Mouse (Mus musculus): ENCODE data around the gene Sptssa. TPM values are rescaled to one million over a fixed set of nuclear protein-coding genes. Genes with fewer than 3 reads are reported as not detected.

The Sptssa gene
- total and polyA plus RNA-seq, 2 experiments from 2014 or later, result 63.0 to 206 TPM

DNA sequence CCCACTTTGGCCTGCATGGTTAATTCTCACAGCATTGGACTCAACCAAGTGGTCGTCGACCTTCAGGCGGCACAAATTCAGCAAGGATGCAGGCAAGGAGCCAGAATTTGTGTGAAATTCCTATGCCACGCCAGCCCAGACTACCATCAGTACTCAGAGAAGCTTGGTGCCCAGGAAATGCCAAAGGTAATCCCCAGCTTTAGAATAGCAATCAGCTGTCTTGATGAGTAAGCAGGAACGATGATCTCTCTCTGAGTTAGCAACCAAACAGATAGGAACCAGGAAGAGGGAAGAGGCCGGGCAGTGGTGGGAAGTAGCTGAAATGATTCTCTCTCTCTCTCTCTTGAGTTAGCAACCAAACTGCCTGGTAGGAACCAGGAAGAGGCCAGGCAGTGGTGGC lies 16.1 kb downstream of the Sptssa start:
- no peaks in the 10 kb centered on the region for H3K4me1 ChIP-seq (ENCODE audit: insufficient read depth, low read length)
- no peaks in the 10 kb centered on the region for H3K36me3 ChIP-seq (ENCODE audit: insufficient read depth, low read length)
- WGBS, result 87% methylated on average over 6 of the region's 6 CpGs
- H3K9me3 ChIP-seq (ENCODE audit: low read length), result no peaks in the 10 kb centered on the region
- H3K9ac ChIP-seq (replicated peaks; ENCODE audit: low read length, poor library complexity, severe bottlenecking), result no peak overlapping the region
- H3K27me3 ChIP-seq (ENCODE audit: insufficient read depth, low read length), result no peaks in the 10 kb centered on the region
- no peak for TF ChIP-seq CTCF (IDR thresholded peaks at IDR 0.05)
- DNase-seq (ENCODE audit: low spot score), result no peak
- no peak overlapping the region for H3K27ac ChIP-seq (ENCODE audit: low read depth, low read length)
- H3K4me2 ChIP-seq (ENCODE audit: low read depth, low read length, poor library complexity, severe bottlenecking), result no peak overlapping the region
- no peak overlapping the region for H3K4me3 ChIP-seq (ENCODE audit: low read depth, low read length)
- ATAC-seq (ENCODE audit: low FRiP score), result no peak

DNA sequence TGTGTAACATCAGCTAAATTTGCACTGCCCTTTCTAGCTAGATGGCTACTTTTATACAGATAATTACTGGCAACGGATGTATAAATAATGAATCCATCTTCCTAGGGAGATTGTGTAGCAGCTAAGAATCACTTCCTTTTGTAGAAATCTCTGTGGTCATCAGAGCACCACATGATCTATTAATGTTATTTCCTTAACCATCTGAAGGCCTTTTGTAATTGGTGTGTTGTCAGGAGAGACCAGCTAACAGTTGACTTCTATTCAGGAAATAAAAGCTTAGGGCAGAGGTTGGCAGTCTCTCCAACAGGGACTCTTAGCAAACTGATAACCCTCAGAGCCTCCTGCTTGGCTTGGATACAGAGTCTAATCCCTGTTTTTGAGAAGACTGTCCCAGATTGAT lies 19.3 kb downstream of the Sptssa start:
- Histone ChIP-seq H3K36me3 (ENCODE audit: insufficient read depth, low read length) (no peaks in the 10 kb centered on the region), H3K4me3 (ENCODE audit: low read depth, low read length) (no peak overlapping the region), H3K27ac (ENCODE audit: low read depth, low read length) (no peak overlapping the region), H3K9me3 (ENCODE audit: low read length) (no peaks in the 10 kb centered on the region), H3K27me3 (ENCODE audit: insufficient read depth, low read length) (no peaks in the 10 kb centered on the region), H3K9ac (replicated peaks; ENCODE audit: low read length, poor library complexity, severe bottlenecking) (no peak overlapping the region), H3K4me2 (ENCODE audit: low read depth, low read length, poor library complexity, severe bottlenecking) (no peak overlapping the region), H3K4me1 (ENCODE audit: insufficient read depth, low read length) (no peaks in the 10 kb centered on the region)
- DNase-seq (ENCODE audit: low spot score), result no peak
- WGBS, result 92% methylated on average over 1 of the region's 1 CpGs
- no peak for TF ChIP-seq CTCF (IDR thresholded peaks at IDR 0.05)
- ATAC-seq (ENCODE audit: low FRiP score), result no peak

DNA sequence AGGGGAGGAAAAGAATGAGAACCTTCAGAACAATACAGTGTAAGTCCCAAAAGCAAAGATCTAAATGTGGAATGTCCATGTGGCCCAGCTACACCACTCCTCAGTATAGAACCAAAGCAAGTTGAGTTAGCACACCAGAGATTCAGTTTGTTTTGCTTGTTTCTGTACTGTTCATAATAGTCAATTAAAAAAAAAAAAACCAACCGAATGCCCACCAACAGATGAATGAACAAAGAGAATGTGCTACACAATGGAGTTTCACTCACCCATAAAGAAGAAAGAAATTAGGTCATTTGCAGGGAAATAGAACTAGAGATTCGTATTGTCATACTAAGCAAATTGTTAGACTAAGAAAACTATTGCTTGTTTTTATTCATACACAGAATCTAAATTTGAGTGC lies 24.2 kb downstream of the Sptssa start:
- Histone ChIP-seq H3K27me3 (ENCODE audit: insufficient read depth, low read length) (no peaks in the 10 kb centered on the region), H3K9me3 (ENCODE audit: low read length) (no peaks in the 10 kb centered on the region), H3K36me3 (ENCODE audit: insufficient read depth, low read length) (no peaks in the 10 kb centered on the region), H3K27ac (ENCODE audit: low read depth, low read length) (no peak overlapping the region), H3K4me3 (ENCODE audit: low read depth, low read length) (no peak overlapping the region), H3K9ac (replicated peaks; ENCODE audit: low read length, poor library complexity, severe bottlenecking) (no peak overlapping the region), H3K4me1 (ENCODE audit: insufficient read depth, low read length) (no peaks in the 10 kb centered on the region), H3K4me2 (ENCODE audit: low read depth, low read length, poor library complexity, severe bottlenecking) (no peak overlapping the region)
- WGBS, result 79% methylated on average over 2 of the region's 2 CpGs
- DNase-seq (ENCODE audit: low spot score) (no peak), ATAC-seq (ENCODE audit: low FRiP score) (no peak)
- no peak for TF ChIP-seq CTCF (IDR thresholded peaks at IDR 0.05)

DNA sequence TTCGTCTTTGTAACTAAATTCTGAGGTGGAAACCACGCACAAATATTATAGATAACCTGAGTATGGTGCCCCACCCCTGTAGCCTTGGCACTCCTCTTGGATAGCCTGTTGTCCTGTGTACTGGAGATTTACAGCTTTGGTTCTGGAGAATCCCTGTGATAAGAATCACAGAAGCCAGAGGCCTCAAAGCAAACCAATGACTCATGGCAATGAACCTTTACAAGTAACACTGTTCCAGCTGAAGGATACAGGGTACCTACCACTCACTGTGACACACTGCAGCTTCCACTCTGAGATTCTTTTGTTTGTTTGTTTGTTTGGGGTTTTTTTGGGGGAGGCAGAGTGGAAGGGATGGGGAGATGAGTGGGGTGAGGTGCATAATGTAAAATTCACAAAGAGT lies 34.4 kb downstream of the Sptssa start:
- TF ChIP-seq CTCF (IDR thresholded peaks at IDR 0.05), result no peak
- 90% methylated on average over 2 of the region's 2 CpGs for WGBS
- Histone ChIP-seq H3K9me3 (ENCODE audit: low read length) (no peaks in the 10 kb centered on the region), H3K4me3 (ENCODE audit: low read depth, low read length) (no peak overlapping the region), H3K9ac (replicated peaks; ENCODE audit: low read length, poor library complexity, severe bottlenecking) (no peak overlapping the region), H3K27me3 (ENCODE audit: insufficient read depth, low read length) (no peaks in the 10 kb centered on the region), H3K4me1 (ENCODE audit: insufficient read depth, low read length) (no peaks in the 10 kb centered on the region), H3K27ac (ENCODE audit: low read depth, low read length) (no peak overlapping the region), H3K36me3 (ENCODE audit: insufficient read depth, low read length) (no peaks in the 10 kb centered on the region), H3K4me2 (ENCODE audit: low read depth, low read length, poor library complexity, severe bottlenecking) (no peak overlapping the region)
- ATAC-seq (ENCODE audit: low FRiP score), result no peak
- DNase-seq (ENCODE audit: low spot score), result no peak

DNA sequence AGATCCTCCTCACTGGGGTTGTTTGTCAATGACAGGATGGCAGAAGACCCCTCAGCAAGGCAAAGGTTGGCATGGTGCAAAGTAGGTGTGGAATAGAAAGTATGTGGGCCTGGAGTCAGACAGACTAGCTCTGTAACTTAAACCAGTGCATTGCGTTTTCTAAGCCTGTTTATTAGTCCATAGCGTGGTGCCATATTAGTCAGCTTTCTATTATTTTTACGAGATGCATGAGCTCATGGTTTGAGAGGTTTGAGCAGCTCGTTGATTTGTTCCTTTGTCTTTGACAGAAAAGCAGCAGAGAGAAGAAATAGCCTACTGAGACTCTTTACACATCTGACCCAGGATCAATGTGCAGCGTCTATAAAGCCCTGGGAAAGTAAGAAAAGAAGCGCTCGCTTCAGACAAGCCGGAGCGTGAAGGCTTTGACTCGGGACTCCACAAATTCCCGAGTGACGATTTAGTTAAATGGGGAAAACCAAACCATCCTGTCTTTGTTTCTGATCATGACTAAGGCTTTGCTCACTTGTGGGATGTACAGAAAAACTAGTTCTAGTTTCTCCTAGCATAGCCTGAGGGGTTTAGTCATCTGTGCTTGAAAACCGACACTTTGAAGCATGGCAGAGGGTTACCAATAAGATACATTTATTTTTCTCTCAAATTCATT lies 36.2 kb downstream of the Sptssa start:
- Histone ChIP-seq H3K27ac (ENCODE audit: low read depth, low read length) (no peak overlapping the region), H3K9me3 (ENCODE audit: low read length) (no peaks in the 10 kb centered on the region), H3K4me2 (ENCODE audit: low read depth, low read length, poor library complexity, severe bottlenecking) (no peak overlapping the region), H3K4me1 (ENCODE audit: insufficient read depth, low read length) (no peaks in the 10 kb centered on the region), H3K9ac (replicated peaks; ENCODE audit: low read length, poor library complexity, severe bottlenecking) (no peak overlapping the region), H3K27me3 (ENCODE audit: insufficient read depth, low read length) (no peaks in the 10 kb centered on the region), H3K4me3 (ENCODE audit: low read depth, low read length) (no peak overlapping the region), H3K36me3 (ENCODE audit: insufficient read depth, low read length) (no peaks in the 10 kb centered on the region)
- DNase-seq (ENCODE audit: low spot score) (no peak), ATAC-seq (ENCODE audit: low FRiP score) (no peak)
- WGBS, result 56% methylated on average over 13 of the region's 13 CpGs
- TF ChIP-seq CTCF (IDR thresholded peaks at IDR 0.05), result no peak

DNA sequence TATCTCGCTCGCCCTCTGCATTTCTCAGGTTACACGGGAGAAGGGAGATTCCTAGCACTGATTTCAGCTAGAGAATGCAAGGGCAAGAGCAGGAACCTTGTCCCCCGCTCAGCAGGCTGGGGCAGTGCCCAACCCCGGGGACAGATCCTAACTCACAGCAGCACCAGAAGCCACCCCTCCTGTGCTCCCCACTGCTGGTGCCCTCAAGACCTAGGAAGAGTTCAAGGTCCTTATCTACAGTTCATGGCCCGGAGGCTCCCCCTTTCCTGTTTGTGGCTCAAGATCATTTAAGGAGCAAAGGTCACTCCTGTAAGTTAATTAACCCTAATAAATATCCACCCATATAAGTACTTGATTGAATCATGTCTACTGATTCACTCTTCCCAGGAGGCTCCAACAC lies 47.4 kb downstream of the Sptssa start:
- no peak for DNase-seq (ENCODE audit: low spot score)
- no peak overlapping the region for H3K4me2 ChIP-seq (ENCODE audit: low read depth, low read length, poor library complexity, severe bottlenecking)
- no peaks in the 10 kb centered on the region for H3K36me3 ChIP-seq (ENCODE audit: insufficient read depth, low read length)
- ATAC-seq (ENCODE audit: low FRiP score), result no peak
- H3K4me1 ChIP-seq (ENCODE audit: insufficient read depth, low read length), result no peaks in the 10 kb centered on the region
- 84% methylated on average over 6 of the region's 6 CpGs for whole genome bisulfite sequencing
- no peaks in the 10 kb centered on the region for H3K27me3 ChIP-seq (ENCODE audit: insufficient read depth, low read length)
- no peak overlapping the region for H3K27ac ChIP-seq (ENCODE audit: low read depth, low read length)
- no peak overlapping the region for H3K4me3 ChIP-seq (ENCODE audit: low read depth, low read length)
- H3K9ac ChIP-seq (replicated peaks; ENCODE audit: low read length, poor library complexity, severe bottlenecking), result no peak overlapping the region
- no peaks in the 10 kb centered on the region for H3K9me3 ChIP-seq (ENCODE audit: low read length)
- no peak for TF ChIP-seq CTCF (IDR thresholded peaks at IDR 0.05)
